Mouse (Mus musculus): ENCODE measurements around the gene Cfap97. TPM values are rescaled to one million over a fixed set of nuclear protein-coding genes. Genes with fewer than 3 reads are reported as not detected.

The Cfap97 gene
- total RNA-seq, 1 experiment from 2014 or later: 25.0 TPM

GRCm38 (mm10) chr8:46149782-46150181, 1.8 kb upstream of the Cfap97 start:
- ATAC-seq (ENCODE audit: extremely low read depth, insufficient number of reproducible peaks, low FRiP score, poor library complexity, severe bottlenecking): no peak

DNA sequence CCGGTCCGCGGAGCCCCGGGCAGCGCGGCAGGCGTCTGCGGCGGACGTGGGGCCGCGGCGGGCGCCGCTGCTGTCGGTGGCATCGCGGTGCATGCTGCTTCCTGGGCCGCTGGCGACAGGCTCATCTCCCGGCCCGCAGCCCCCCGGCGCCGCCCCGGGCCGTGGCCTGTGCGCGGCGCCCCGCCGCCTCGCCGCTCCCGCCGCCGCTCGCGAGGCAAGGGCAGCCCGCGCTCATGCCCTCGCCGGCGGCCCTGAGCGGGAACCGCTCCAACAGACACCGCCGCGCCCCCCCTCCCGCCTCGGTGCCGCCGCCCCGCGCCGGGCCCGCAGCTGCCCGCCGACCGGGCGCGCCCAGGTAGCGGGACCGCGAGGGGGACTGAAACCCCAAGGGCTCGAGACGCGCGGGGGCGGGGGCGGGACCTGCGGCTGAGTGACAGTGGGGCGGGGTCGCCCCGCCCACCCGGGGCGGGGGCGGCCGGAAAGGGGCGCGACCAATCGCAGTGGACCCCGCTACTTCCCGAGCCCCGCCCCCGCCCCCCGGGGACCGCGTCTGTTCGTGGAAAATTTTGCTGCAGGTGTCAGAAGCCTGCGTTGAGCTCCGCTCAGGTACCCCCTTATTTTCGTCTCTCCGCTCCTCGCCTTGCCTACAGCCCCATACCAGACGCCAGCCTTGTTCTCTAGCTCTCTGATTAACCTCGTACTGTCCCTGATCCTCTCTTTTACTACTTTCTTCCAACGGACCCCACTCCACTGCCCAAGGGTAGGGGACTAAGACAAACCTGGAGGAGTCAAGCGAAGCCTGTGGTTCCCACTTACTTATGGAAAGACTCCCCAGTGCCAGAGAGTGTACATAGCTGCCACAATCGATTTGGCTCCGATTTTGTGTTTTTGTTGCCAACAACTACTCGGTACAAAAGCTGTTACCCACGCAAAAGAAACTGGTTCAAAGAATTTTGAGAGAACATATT, 777 bp downstream of the Cfap97 start, which contains the start of gene Snx25:
Gene Snx25, minus strand, starts transcription at position 96 of the 968 bp plus-strand sequence.
- peak; percentile 71 for ATAC-seq (ENCODE audit: extremely low read depth, insufficient number of reproducible peaks, low FRiP score, poor library complexity, severe bottlenecking)

GRCm38 (mm10) chr8:46153042-46153441, 1.5 kb downstream of the Cfap97 start:
- no peak for ATAC-seq (ENCODE audit: extremely low read depth, insufficient number of reproducible peaks, low FRiP score, poor library complexity, severe bottlenecking)

DNA sequence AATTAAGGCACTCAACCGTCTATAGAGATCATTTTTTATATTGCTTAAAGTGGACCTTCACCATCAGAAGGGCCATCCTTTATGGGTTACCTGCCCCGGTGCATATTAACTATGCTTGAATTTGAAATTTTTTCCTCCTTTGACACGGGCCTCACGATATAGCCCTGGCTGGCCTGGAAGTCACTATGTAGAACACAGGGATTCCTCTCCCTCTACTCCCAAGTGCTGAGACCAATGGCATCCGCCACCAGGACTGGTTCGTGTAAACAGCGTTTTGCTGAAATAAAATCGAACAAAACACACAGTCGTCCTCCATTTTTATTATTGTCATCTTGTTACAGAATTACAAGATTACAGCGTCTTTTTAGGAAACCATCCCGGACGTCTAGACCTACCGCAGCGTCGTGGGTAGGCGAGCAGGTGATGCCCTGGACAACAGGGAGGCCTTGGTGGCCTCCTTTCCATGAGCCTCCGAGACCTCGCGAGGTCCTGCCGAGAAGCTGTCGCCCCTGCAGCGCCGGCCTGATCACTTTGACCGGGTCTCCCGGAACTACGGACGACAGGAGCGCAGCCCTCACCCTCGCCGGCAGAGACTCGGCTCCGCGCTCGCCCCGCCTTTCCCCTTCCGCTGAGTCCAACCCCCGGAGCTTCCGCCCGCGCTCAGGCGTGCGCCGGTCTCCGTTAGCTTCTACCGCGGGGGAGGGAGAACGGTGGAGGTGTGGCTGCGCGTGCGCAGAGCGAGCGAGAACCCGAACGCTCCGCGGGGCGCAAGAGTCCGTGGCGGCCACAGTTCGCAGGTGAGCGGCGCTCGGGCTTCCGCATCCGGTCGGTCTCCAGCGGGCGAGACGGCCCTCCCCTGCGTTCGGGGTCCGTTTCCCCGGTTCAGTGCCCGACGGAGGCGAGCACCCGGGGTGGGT, 11.6 kb downstream of the Cfap97 start:
- peak; percentile 95 for ATAC-seq (ENCODE audit: extremely low read depth, insufficient number of reproducible peaks, low FRiP score, poor library complexity, severe bottlenecking)

DNA sequence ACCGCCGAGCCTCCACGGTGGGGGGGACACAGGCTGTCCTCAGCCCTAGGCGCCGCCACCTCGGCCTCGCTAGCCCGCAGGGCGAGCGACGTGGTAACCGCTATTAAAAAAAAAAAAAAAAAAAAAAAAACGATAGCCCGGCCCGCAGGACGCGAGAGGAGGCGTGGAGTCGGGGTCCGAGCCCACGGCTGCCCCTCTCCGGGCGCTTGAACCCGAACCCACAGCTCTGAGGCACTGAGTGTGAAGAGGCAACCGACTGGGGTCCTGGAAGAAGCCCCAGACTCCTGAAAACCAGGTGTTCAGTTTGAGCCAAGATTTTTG, 12.3 kb downstream of the Cfap97 start:
- no peak for ATAC-seq (ENCODE audit: extremely low read depth, insufficient number of reproducible peaks, low FRiP score, poor library complexity, severe bottlenecking)

- ATAC-seq (ENCODE audit: extremely low read depth, insufficient number of reproducible peaks, low FRiP score, poor library complexity, severe bottlenecking): no peak
Measured at GRCm38 (mm10) chr8:46173651-46174050, 22.1 kb downstream of the Cfap97 start.

DNA sequence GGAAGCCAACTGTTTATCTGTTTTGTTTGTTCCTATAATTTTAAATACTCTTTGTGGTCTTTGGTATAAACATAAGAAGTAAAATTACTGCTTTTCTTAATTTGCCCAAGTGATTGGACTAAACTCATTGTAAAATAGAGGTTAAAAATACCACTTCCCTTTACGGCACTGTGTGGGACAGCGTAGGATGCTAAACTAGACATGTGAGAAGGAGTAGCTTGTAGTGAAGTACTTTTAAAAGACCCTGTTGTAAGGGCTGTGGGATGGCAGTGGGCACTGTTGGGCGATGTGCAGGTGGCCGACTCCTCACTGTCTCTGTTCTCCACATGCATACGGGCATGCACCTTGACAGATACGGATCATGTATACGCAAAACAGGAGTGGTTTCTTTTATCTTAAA, 28.6 kb downstream of the Cfap97 start:
- ATAC-seq (ENCODE audit: extremely low read depth, insufficient number of reproducible peaks, low FRiP score, poor library complexity, severe bottlenecking): no peak

DNA sequence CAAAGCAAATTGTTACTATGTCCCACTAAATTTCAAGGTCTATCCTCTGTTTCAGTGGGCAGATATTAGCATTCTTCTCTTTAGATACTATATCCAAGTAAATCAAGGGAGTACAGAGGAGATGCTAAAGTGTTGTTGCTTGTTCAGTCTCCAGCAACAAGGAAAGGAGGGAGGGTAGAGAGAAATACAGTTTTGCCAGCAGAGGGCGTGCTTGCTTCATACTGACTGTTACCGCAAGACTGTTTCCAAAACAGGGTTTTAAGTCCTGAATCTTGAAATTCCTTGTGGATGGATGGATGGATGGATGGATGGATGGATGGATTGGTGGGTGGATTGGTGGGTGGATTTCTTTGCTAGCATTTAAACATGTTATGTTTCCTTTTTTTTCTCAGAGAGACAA, 33.8 kb downstream of the Cfap97 start:
- 0 out of 2 replicates have a peak, but pooled peaks have one; percentile 33 for ATAC-seq (ENCODE audit: extremely low read depth, insufficient number of reproducible peaks, low FRiP score, poor library complexity, severe bottlenecking)

- ATAC-seq (ENCODE audit: extremely low read depth, insufficient number of reproducible peaks, low FRiP score, poor library complexity, severe bottlenecking): no peak
Measured at GRCm38 (mm10) chr8:46193100-46193499, 41.5 kb downstream of the Cfap97 start.

DNA sequence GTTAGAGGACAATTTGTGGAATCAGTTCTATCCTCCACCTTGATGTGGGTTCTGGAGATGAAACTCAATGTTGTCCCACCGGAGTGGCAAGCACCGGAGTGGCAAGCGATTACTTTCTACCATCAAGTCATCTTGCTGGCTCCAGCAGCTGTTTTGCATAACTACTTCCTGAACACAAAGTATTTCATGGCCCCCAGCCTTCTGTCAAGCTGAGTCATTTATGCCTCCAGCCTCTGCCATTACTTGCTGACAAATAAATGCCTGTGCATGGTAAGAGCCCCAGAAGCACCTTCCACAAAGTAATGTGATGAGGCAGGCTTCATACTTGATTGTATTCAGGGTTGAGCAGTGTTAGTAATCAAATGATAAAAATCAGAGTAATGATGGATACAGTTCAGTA, 45.3 kb downstream of the Cfap97 start:
- no peak for ATAC-seq (ENCODE audit: extremely low read depth, insufficient number of reproducible peaks, low FRiP score, poor library complexity, severe bottlenecking)

- ATAC-seq (ENCODE audit: extremely low read depth, insufficient number of reproducible peaks, low FRiP score, poor library complexity, severe bottlenecking): no peak
Measured at GRCm38 (mm10) chr8:46197673-46198072, 46.1 kb downstream of the Cfap97 start.

GRCm38 (mm10) chr8:46202350-46202749, 50.8 kb downstream of the Cfap97 start:
- ATAC-seq (ENCODE audit: extremely low read depth, insufficient number of reproducible peaks, low FRiP score, poor library complexity, severe bottlenecking): peak; percentile 20; the same call in 1 of the 2 replicates

- ATAC-seq (ENCODE audit: extremely low read depth, insufficient number of reproducible peaks, low FRiP score, poor library complexity, severe bottlenecking): no peak
Measured at GRCm38 (mm10) chr8:46204301-46204700, 52.7 kb downstream of the Cfap97 start.

- ATAC-seq (ENCODE audit: extremely low read depth, insufficient number of reproducible peaks, low FRiP score, poor library complexity, severe bottlenecking): no peak
Measured at GRCm38 (mm10) chr8:46204974-46205640, 53.5 kb downstream of the Cfap97 start.

GRCm38 (mm10) chr8:46206107-46206506, 54.5 kb downstream of the Cfap97 start:
- ATAC-seq (ENCODE audit: extremely low read depth, insufficient number of reproducible peaks, low FRiP score, poor library complexity, severe bottlenecking): no peak

- no peak for ATAC-seq (ENCODE audit: extremely low read depth, insufficient number of reproducible peaks, low FRiP score, poor library complexity, severe bottlenecking)
Measured at GRCm38 (mm10) chr8:46208354-46208753, 56.8 kb downstream of the Cfap97 start.

DNA sequence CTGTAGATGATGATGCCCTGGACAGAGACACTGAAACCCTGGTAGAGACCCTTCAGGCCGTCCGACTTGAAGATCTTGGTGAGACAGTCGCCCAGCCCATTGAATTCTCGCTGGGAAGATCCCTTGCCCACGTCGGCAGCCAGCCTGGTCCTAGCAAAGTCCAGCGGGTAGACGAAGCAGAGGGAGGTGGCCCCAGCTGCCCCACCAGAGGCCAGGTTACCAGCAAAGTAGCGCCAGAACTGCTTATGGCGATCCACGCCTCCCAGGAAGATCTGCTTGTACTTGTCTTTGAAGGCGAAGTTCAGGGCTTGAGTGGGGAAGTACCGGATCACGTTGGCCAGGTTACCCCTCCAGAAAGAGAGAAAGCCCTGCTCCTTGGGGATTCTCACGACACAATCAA, 57.5 kb downstream of the Cfap97 start:
- ATAC-seq (ENCODE audit: extremely low read depth, insufficient number of reproducible peaks, low FRiP score, poor library complexity, severe bottlenecking): no peak

- ATAC-seq (ENCODE audit: extremely low read depth, insufficient number of reproducible peaks, low FRiP score, poor library complexity, severe bottlenecking): peak; percentile 79
Measured at GRCm38 (mm10) chr8:46210404-46211315, 59.1 kb downstream of the Cfap97 start, which contains the start of gene Slc25a4. TSS of gene Slc25a4 (minus strand) at chr8:46211284.

Data from neutrophil, adult 5-6 weeks (primary cell).